Mouse (Mus musculus): ENCODE measurements around the gene Cct4. TPM values are rescaled to one million over a fixed set of nuclear protein-coding genes. Genes with fewer than 3 reads are reported as not detected.
A peak's percentile ranks its signal among the peaks of the same experiment; 100 is the strongest.

Cct4 gene
- polyA plus RNA-seq, 1 experiment from 2014 or later: 86.6 TPM

- WGBS (ENCODE audit: insufficient replicate concordance): 58% methylated on average over 1 of the region's 1 CpGs
- Histone ChIP-seq H3K9ac (replicated peaks) (peak overlapping the region; percentile 72), H3K36me3 (replicated peaks; ENCODE audit: insufficient read depth, low read length) (peaks cover 11% of the 10 kb centered on the region), H3K27me3 (ENCODE audit: insufficient read depth, low read length) (no peaks in the 10 kb centered on the region), H3K4me1 (ENCODE audit: insufficient read depth) (peaks cover 13% of the 10 kb centered on the region), H3K9me3 (ENCODE audit: low read length) (no peaks in the 10 kb centered on the region), H3K27ac (ENCODE audit: low read depth) (peak overlapping the region; percentile 85), H3K4me3 (ENCODE audit: low read depth, low read length) (peak overlapping the region; percentile 66), H3K4me2 (ENCODE audit: low read depth, low read length) (peak overlapping the region; percentile 85)
- ATAC-seq (no peak), DNase-seq (no peak)
- TF ChIP-seq CTCF (IDR thresholded peaks at IDR 0.05; ENCODE audit: low read depth) (no peak), EP300 (IDR thresholded peaks at IDR 0.05; ENCODE audit: low read depth) (no peak)
These were observed 533 bp upstream of the Cct4 start for GRCm38 (mm10) chr11:22989786-22990185.

GRCm38 (mm10) chr11:22991218-22991835 is 1.0 kb downstream of the Cct4 start:
- Histone ChIP-seq H3K9ac (replicated peaks) (peak overlapping the region; percentile 72), H3K27me3 (ENCODE audit: insufficient read depth, low read length) (no peaks in the 10 kb centered on the region), H3K9me3 (ENCODE audit: low read length) (no peaks in the 10 kb centered on the region), H3K27ac (ENCODE audit: low read depth) (peak overlapping the region; percentile 41; the same call in 1 of the 2 replicates), H3K4me2 (ENCODE audit: low read depth, low read length) (peak overlapping the region; percentile 85), H3K4me1 (ENCODE audit: insufficient read depth) (peaks cover 13% of the 10 kb centered on the region), H3K36me3 (replicated peaks; ENCODE audit: insufficient read depth, low read length) (peaks cover 24% of the 10 kb centered on the region), H3K4me3 (ENCODE audit: low read depth, low read length) (peak overlapping the region; percentile 66)
- TF ChIP-seq EP300 (IDR thresholded peaks at IDR 0.05; ENCODE audit: low read depth): no peak
- ATAC-seq (no peak), DNase-seq (no peak)
- WGBS (ENCODE audit: insufficient replicate concordance): 10% methylated on average over 14 of the region's 14 CpGs

- Histone ChIP-seq H3K4me1 (ENCODE audit: insufficient read depth) (peaks cover 13% of the 10 kb centered on the region), H3K4me3 (ENCODE audit: low read depth, low read length) (no peak overlapping the region), H3K36me3 (replicated peaks; ENCODE audit: insufficient read depth, low read length) (peaks cover 47% of the 10 kb centered on the region), H3K9me3 (ENCODE audit: low read length) (no peaks in the 10 kb centered on the region), H3K27ac (ENCODE audit: low read depth) (no peak overlapping the region), H3K27me3 (ENCODE audit: insufficient read depth, low read length) (no peaks in the 10 kb centered on the region), H3K4me2 (ENCODE audit: low read depth, low read length) (no peak overlapping the region), H3K9ac (replicated peaks) (no peak overlapping the region)
- WGBS (ENCODE audit: insufficient replicate concordance): 85% methylated on average over 2 of the region's 2 CpGs
- no peak for DNase-seq
- ATAC-seq: no peak
- TF ChIP-seq EP300 (IDR thresholded peaks at IDR 0.05; ENCODE audit: low read depth) (no peak), CTCF (IDR thresholded peaks at IDR 0.05; ENCODE audit: low read depth) (no peak)
These were observed 4.0 kb downstream of the Cct4 start for GRCm38 (mm10) chr11:22994271-22994670.

GRCm38 (mm10) chr11:22995461-22995860 is 5.1 kb downstream of the Cct4 start:
- Histone ChIP-seq H3K27me3 (ENCODE audit: insufficient read depth, low read length) (no peaks in the 10 kb centered on the region), H3K4me1 (ENCODE audit: insufficient read depth) (peaks cover 8% of the 10 kb centered on the region), H3K4me2 (ENCODE audit: low read depth, low read length) (no peak overlapping the region), H3K9ac (replicated peaks) (no peak overlapping the region), H3K27ac (ENCODE audit: low read depth) (no peak overlapping the region), H3K9me3 (ENCODE audit: low read length) (no peaks in the 10 kb centered on the region), H3K4me3 (ENCODE audit: low read depth, low read length) (no peak overlapping the region), H3K36me3 (replicated peaks; ENCODE audit: insufficient read depth, low read length) (peaks cover 59% of the 10 kb centered on the region)
- DNase-seq (no peak), ATAC-seq (no peak)
- TF ChIP-seq CTCF (IDR thresholded peaks at IDR 0.05; ENCODE audit: low read depth) (no peak), EP300 (IDR thresholded peaks at IDR 0.05; ENCODE audit: low read depth) (no peak)
- WGBS (ENCODE audit: insufficient replicate concordance): 90% methylated on average over 4 of the region's 4 CpGs

- Histone ChIP-seq H3K27ac (ENCODE audit: low read depth) (no peak overlapping the region), H3K4me2 (ENCODE audit: low read depth, low read length) (peak overlapping the region; percentile 28; the same call in 1 of the 2 replicates)
These were observed 8.0 kb downstream of the Cct4 start for GRCm38 (mm10) chr11:22998308-22998707.

GRCm38 (mm10) chr11:23005276-23005675 is 15.0 kb downstream of the Cct4 start:
- no peak overlapping the region for H3K27ac ChIP-seq (ENCODE audit: low read depth)
- peaks cover 36% of the 10 kb centered on the region for H3K36me3 ChIP-seq (replicated peaks; ENCODE audit: insufficient read depth, low read length)
- 79% methylated on average over 1 of the region's 1 CpGs for WGBS (ENCODE audit: insufficient replicate concordance)
- no peak for TF ChIP-seq EP300 (IDR thresholded peaks at IDR 0.05; ENCODE audit: low read depth)
- no peak for TF ChIP-seq CTCF (IDR thresholded peaks at IDR 0.05; ENCODE audit: low read depth)
- DNase-seq (no peak), ATAC-seq (no peak)
- H3K4me1 ChIP-seq (ENCODE audit: insufficient read depth): peaks cover 6% of the 10 kb centered on the region
- no peaks in the 10 kb centered on the region for H3K27me3 ChIP-seq (ENCODE audit: insufficient read depth, low read length)
- no peak overlapping the region for H3K4me2 ChIP-seq (ENCODE audit: low read depth, low read length)
- no peaks in the 10 kb centered on the region for H3K9me3 ChIP-seq (ENCODE audit: low read length)
- no peak overlapping the region for H3K9ac ChIP-seq (replicated peaks)
- H3K4me3 ChIP-seq (ENCODE audit: low read depth, low read length): no peak overlapping the region

More at GRCm38 (mm10) chr11:22998308-22998707, 8.0 kb downstream of the Cct4 start:
- Histone ChIP-seq H3K9me3 (ENCODE audit: low read length) (no peaks in the 10 kb centered on the region), H3K4me3 (ENCODE audit: low read depth, low read length) (no peak overlapping the region), H3K9ac (replicated peaks) (no peak overlapping the region), H3K27me3 (ENCODE audit: insufficient read depth, low read length) (no peaks in the 10 kb centered on the region), H3K36me3 (replicated peaks; ENCODE audit: insufficient read depth, low read length) (peaks cover 82% of the 10 kb centered on the region), H3K4me1 (ENCODE audit: insufficient read depth) (no peaks in the 10 kb centered on the region)
- WGBS (ENCODE audit: insufficient replicate concordance): 59% methylated on average over 1 of the region's 1 CpGs
- TF ChIP-seq CTCF (IDR thresholded peaks at IDR 0.05; ENCODE audit: low read depth) (no peak), EP300 (IDR thresholded peaks at IDR 0.05; ENCODE audit: low read depth) (no peak)
- DNase-seq (no peak), ATAC-seq (peak; percentile 80)

Data from liver, postnatal 0 days (tissue).